Mouse (Mus musculus): Measurements from ENCODE around the gene Bbc3.

The Bbc3 gene

DNA sequence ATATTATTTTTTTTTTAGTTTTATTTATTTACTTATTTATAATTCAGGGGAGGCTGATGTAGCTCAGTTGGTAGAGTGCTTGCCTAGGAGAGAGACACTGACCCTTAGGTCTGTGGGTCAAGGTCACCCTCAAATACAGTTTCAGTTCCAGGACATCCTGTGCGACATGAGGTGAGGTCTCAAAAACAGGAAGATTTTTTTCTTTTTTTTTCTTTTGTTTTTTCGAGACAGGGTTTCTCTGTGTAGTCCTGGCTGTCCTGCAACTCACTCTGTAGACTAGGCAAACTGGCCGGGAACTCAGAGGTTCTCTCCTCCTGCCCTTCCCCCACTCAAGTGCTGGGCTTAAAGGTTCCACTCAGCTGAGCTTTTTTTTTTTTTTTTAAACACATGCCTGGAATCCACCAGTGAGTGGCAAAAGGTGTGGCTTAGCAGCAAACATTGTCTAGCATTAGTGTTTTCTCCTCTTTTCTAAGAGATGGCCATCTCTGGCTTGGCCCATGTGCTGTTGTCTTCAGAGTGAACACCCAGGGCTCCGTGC lies 7.1 kb downstream of the Bbc3 start:
- DNase-seq (ENCODE audit: low spot score) = no peak

- no peak for DNase-seq (ENCODE audit: low spot score)
Observed at GRCm38 (mm10) chr7:16317094-16317493, 8.9 kb downstream of the Bbc3 start.

GRCm38 (mm10) chr7:16319216-16319615 lies 11.0 kb downstream of the Bbc3 start:
- no peak for DNase-seq (ENCODE audit: low spot score)

DNA sequence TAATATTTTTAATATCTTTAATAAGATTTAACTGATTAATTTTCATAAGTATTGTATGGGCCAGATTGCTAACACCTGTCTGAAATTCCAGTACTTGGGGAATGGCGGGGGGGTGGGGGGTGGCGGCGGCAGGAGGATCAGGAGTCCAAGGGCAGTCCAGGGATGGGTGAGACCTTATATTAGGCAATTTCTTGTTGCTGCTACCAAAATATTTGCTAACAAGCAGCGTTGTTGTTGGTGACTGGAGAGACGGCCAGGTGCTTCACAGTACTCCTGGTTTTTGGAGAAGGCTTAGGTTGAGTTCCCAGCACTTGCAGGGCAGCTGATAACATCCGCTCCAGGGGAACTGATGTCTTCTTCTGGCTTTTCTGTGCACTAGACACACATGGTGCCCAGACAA lies 12.3 kb downstream of the Bbc3 start:
- no peak for DNase-seq (ENCODE audit: low spot score)

DNA sequence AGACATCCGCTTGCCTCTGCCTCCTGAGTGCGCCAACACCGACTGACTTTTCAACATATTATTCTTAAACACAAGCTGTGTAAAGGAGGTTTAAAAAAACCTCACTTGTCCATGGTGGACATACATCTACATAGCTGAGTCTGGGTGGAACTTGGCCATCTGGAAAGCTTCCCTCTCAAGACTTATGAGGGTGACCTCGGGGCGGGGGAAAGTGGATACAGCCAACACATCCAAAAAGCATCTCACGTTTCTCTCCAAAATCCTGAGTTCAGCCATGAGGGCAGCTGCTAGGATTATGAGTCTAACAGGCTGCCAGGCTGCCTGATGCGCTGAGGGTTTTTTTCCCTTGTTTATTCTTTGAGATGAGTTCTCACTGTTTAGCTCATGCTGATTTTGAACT lies 16.5 kb downstream of the Bbc3 start:
- DNase-seq (ENCODE audit: low spot score) = no peak

DNA sequence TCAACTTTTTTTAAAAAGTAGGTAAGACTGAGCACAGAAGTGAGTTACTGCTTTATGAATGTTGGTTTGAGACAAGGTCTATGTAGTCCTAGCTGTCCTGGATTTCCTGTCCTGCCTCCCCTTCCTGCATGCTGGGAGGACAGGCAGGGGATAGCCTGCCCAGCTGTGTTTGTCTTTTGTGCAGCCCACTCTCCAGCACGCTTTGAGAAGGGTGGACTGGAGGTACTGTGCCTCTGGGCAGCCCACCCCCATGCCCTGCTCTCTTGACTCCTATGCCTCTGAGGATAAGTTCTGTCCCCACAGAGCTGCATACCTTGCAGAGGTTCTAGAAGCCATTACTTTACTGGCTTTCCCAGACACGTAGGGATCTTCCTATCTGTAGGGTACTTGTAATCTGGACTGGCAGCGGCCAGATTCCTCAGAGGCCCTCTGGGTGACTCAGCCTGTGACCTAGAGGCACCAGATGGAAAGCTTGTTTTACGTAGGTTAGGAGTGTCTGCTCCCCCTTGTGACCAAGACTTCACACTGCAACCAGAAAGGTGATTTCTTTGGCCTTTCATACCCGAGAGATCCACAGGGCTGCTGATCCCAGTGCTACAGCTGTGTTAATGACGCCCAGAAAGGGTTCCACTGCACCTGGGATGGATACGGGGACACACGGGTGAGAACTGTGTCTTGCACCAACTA lies 17.9 kb downstream of the Bbc3 start:
- no peak for DNase-seq (ENCODE audit: low spot score)

- DNase-seq (ENCODE audit: low spot score) = no peak
Observed at GRCm38 (mm10) chr7:16326607-16326971, 18.4 kb downstream of the Bbc3 start.

DNA sequence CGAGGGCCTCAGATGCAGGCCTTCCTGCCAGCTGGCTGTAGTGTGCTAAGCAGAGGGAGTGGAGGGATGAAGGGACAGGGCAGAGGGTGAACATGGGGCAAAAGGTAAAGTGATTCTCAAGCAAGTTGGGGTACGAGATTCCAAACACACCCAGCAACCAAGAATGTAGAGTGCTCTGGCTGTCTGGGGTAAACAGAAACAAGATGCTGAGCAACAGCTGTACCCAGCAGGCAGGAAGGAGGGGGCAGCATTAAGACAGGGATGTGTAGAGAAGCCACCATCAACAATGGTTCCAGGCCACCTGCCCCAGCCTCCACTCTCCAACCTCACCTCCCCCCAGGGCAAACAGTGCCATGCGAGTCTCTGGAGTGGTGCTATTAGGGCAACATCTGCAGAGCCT lies 21.0 kb downstream of the Bbc3 start:
- no peak for DNase-seq (ENCODE audit: low spot score)

- no peak for DNase-seq (ENCODE audit: low spot score)
Observed at GRCm38 (mm10) chr7:16337733-16338132, 29.5 kb downstream of the Bbc3 start.

GRCm38 (mm10) chr7:16344598-16344997 lies 36.4 kb downstream of the Bbc3 start:
- no peak for DNase-seq (ENCODE audit: low spot score)

GRCm38 (mm10) chr7:16345297-16345696 lies 37.1 kb downstream of the Bbc3 start:
- no peak for DNase-seq (ENCODE audit: low spot score)

- no peak for DNase-seq (ENCODE audit: low spot score)
Observed at GRCm38 (mm10) chr7:16349999-16350398, 41.8 kb downstream of the Bbc3 start.

- no peak for DNase-seq (ENCODE audit: low spot score)
Observed at GRCm38 (mm10) chr7:16355854-16356594, 47.8 kb downstream of the Bbc3 start.

- no peak for DNase-seq (ENCODE audit: low spot score)
Observed at GRCm38 (mm10) chr7:16357602-16358001, 49.4 kb downstream of the Bbc3 start.

- DNase-seq (ENCODE audit: low spot score) = no peak
Observed at GRCm38 (mm10) chr7:16364319-16364718, 56.1 kb downstream of the Bbc3 start.

GRCm38 (mm10) chr7:16364901-16365500 lies 56.8 kb downstream of the Bbc3 start:
- peak; percentile 27 for DNase-seq (ENCODE audit: low spot score)

- no peak for DNase-seq (ENCODE audit: low spot score)
Observed at GRCm38 (mm10) chr7:16366133-16366646, 58.0 kb downstream of the Bbc3 start.

- no peak for DNase-seq (ENCODE audit: low spot score)
Observed at GRCm38 (mm10) chr7:16366669-16367068, 58.5 kb downstream of the Bbc3 start.
